Mouse (Mus musculus): Measurements from ENCODE around the gene Borcs7.

The Borcs7 gene

GRCm38 (mm10) chr19:46661511-46661910 is 28.2 kb upstream of the Borcs7 start:
- intact Hi-C loops (cut with DNase I), result no loop called here

- intact Hi-C loops (cut with DNase I), result no loop called here
These were observed 27.5 kb upstream of the Borcs7 start for GRCm38 (mm10) chr19:46662214-46662613.

- intact Hi-C loops (cut with DNase I), result no loop called here
These were observed 26.9 kb upstream of the Borcs7 start for GRCm38 (mm10) chr19:46662784-46663183.

GRCm38 (mm10) chr19:46665474-46665873 is 24.2 kb upstream of the Borcs7 start:
- intact Hi-C loops (cut with DNase I), result no loop called here

- intact Hi-C loops (cut with DNase I), result no loop called here
These were observed 22.4 kb upstream of the Borcs7 start for GRCm38 (mm10) chr19:46667300-46667699.

GRCm38 (mm10) chr19:46668263-46668662 is 21.4 kb upstream of the Borcs7 start:
- intact Hi-C loops (cut with DNase I), result no loop called here

GRCm38 (mm10) chr19:46669802-46670201 is 19.9 kb upstream of the Borcs7 start:
- intact Hi-C loops (cut with DNase I), result loop anchor here (2.0 to 10.0 kb wide), 4 partner anchors 71 to 325 kb away; no protein-coding TSS in a partner anchor

GRCm38 (mm10) chr19:46670691-46671090 is 19.0 kb upstream of the Borcs7 start:
- intact Hi-C loops (cut with DNase I), result loop anchor here (2.0 to 10.0 kb wide), 4 partner anchors 70 to 324 kb away; no protein-coding TSS in a partner anchor

GRCm38 (mm10) chr19:46672766-46673418 is 16.8 kb upstream of the Borcs7 start, which contains the start of gene Cyp17a1:
Gene Cyp17a1, minus strand, starts transcription at chr19:46673172.
- intact Hi-C loops (cut with DNase I), result loop anchor here (5.0 to 10.0 kb wide), 3 partner anchors 84 to 322 kb away; no protein-coding TSS in a partner anchor

- intact Hi-C loops (cut with DNase I), result loop anchor here (10.0 kb wide), 1 partner anchor 319 kb away; no protein-coding TSS in a partner anchor
These were observed 14.1 kb upstream of the Borcs7 start for GRCm38 (mm10) chr19:46675641-46676040.

GRCm38 (mm10) chr19:46679720-46680383 is 9.9 kb upstream of the Borcs7 start:
- intact Hi-C loops (cut with DNase I), result loop anchor here (10.0 kb wide), 1 partner anchor 315 kb away; no protein-coding TSS in a partner anchor

GRCm38 (mm10) chr19:46690387-46690786 is 681 bp downstream of the Borcs7 start:
- intact Hi-C loops (cut with DNase I), result no loop called here

GRCm38 (mm10) chr19:46691078-46691477 is 1.4 kb downstream of the Borcs7 start:
- intact Hi-C loops (cut with DNase I), result no loop called here

GRCm38 (mm10) chr19:46693146-46693545 is 3.4 kb downstream of the Borcs7 start:
- intact Hi-C loops (cut with DNase I), result no loop called here

- intact Hi-C loops (cut with DNase I), result no loop called here
These were observed 6.8 kb downstream of the Borcs7 start for GRCm38 (mm10) chr19:46696482-46696881.

GRCm38 (mm10) chr19:46696943-46697342 is 7.2 kb downstream of the Borcs7 start:
- intact Hi-C loops (cut with DNase I), result no loop called here

- intact Hi-C loops (cut with DNase I), result no loop called here
These were observed 8.3 kb downstream of the Borcs7 start for GRCm38 (mm10) chr19:46697840-46698517.

- intact Hi-C loops (cut with DNase I), result no loop called here
These were observed 9.3 kb downstream of the Borcs7 start for GRCm38 (mm10) chr19:46699011-46699481.

GRCm38 (mm10) chr19:46701156-46701555 is 11.4 kb downstream of the Borcs7 start:
- intact Hi-C loops (cut with DNase I), result no loop called here

GRCm38 (mm10) chr19:46705779-46706495 is 16.2 kb downstream of the Borcs7 start:
- intact Hi-C loops (cut with DNase I), result no loop called here

Data from adrenal gland (tissue).